Mouse (Mus musculus) testis, postnatal 14 days (tissue): ENCODE results near the gene Mgat4c.
"Not testable (repeated sequence)": the region's sequence is repeated elsewhere in the genome, so short reads cannot be mapped to it uniquely, and the experiment has no call there.

Source experiments
- DNase-seq: peaks from one replicate; pipeline ENCODE4 v3.0.0; 2021; ENCODE audit warnings: low spot score

Gene Mgat4c

GRCm38 (mm10) chr10:102154865-102155264, 473.6 kb downstream of the Mgat4c start:
- no peak for DNase-seq

GRCm38 (mm10) chr10:102155853-102156252, 474.6 kb downstream of the Mgat4c start:
- no peak for DNase-seq

GRCm38 (mm10) chr10:102158809-102159208, 477.5 kb downstream of the Mgat4c start:
- no peak for DNase-seq

GRCm38 (mm10) chr10:102184726-102185125, 503.4 kb downstream of the Mgat4c start:
- DNase-seq = no peak

GRCm38 (mm10) chr10:102191646-102192045, 510.4 kb downstream of the Mgat4c start:
- no peak for DNase-seq

GRCm38 (mm10) chr10:102196850-102197249, 515.6 kb downstream of the Mgat4c start:
- DNase-seq = no peak

- no peak for DNase-seq
Observed at GRCm38 (mm10) chr10:102238558-102239211, 557.4 kb downstream of the Mgat4c start.

- DNase-seq = no peak
Observed at GRCm38 (mm10) chr10:102243897-102244296, 562.6 kb downstream of the Mgat4c start.

- DNase-seq = no peak
Observed at GRCm38 (mm10) chr10:102244601-102245000, 563.3 kb downstream of the Mgat4c start.

- no peak for DNase-seq
Observed at GRCm38 (mm10) chr10:102245269-102245668, 564.0 kb downstream of the Mgat4c start.

- DNase-seq = no peak
Observed at GRCm38 (mm10) chr10:102308892-102309479, 627.7 kb downstream of the Mgat4c start.

GRCm38 (mm10) chr10:102365685-102366381, 684.5 kb downstream of the Mgat4c start:
- DNase-seq = no peak

- DNase-seq = no peak
Observed at GRCm38 (mm10) chr10:102370576-102370975, 689.3 kb downstream of the Mgat4c start.

- DNase-seq = no peak
Observed at GRCm38 (mm10) chr10:102372111-102372510, 690.8 kb downstream of the Mgat4c start.

GRCm38 (mm10) chr10:102374061-102374460, 692.8 kb downstream of the Mgat4c start:
- DNase-seq = no peak

GRCm38 (mm10) chr10:102377377-102377776, 696.1 kb downstream of the Mgat4c start:
- no peak for DNase-seq

GRCm38 (mm10) chr10:102389223-102389622, 707.9 kb downstream of the Mgat4c start:
- DNase-seq = no peak

- DNase-seq = no peak
Observed at GRCm38 (mm10) chr10:102417654-102418272, 736.5 kb downstream of the Mgat4c start.

- DNase-seq = not testable (repeated sequence)
Observed at GRCm38 (mm10) chr10:102435048-102435447, 753.8 kb downstream of the Mgat4c start.

- DNase-seq = not testable (repeated sequence)
Observed at GRCm38 (mm10) chr10:102435467-102435866, 754.2 kb downstream of the Mgat4c start.
